Mouse (Mus musculus): ENCODE results near the gene Rilpl1.
"Not testable (repeated sequence)": the region's sequence is repeated elsewhere in the genome, so short reads cannot be mapped to it uniquely, and the experiment has no call there.

The Rilpl1 gene

DNA sequence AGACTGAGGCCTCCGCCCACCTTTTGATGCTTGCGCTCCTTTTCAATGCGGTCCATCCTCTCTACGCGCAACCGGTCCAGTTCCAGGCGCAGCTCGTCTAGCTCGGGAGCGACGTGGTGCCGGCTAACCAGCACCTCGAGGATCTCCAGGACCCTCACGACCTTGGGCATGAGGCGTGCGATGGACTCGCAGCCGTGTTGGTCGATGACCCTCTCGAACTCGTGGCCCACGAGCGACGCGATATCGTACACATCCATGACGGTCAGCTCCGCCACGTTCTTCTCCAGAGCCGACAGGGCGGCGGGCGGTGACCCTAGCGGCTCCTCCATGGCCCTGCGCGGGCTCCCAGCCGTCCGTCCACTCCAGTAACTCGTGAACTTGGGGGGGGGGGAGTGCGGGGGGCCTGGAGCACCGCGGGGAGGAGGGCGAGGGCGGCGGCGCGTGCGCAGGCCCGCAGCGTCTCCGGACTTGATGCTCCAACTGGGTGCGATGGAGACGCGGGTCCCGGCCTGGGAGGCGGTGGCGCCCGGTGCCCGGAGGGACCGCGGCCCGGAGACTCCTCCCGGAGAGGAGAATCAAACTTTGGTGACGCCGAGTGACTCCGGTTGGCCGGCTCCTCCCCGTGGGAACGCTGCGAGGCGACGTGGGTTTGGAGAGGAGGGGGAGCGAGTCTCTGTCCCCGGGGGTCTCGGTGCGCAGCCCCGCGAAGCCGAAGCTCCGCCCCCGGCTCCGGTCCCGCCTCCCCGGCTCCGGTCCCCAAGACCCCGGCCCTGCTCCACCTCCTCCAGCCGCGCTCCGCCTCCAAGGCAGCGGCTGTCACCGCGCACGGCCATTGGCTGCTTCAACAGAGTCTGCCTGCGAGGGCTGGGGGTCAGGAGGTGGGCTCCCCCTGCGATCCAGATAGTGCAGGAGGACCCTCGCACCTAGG, at the start of gene Rilpl1:
Rilpl1 (minus strand) TSS at position 737 of the 928 bp plus-strand sequence.
- DNase-seq, result peak; percentile 75

DNA sequence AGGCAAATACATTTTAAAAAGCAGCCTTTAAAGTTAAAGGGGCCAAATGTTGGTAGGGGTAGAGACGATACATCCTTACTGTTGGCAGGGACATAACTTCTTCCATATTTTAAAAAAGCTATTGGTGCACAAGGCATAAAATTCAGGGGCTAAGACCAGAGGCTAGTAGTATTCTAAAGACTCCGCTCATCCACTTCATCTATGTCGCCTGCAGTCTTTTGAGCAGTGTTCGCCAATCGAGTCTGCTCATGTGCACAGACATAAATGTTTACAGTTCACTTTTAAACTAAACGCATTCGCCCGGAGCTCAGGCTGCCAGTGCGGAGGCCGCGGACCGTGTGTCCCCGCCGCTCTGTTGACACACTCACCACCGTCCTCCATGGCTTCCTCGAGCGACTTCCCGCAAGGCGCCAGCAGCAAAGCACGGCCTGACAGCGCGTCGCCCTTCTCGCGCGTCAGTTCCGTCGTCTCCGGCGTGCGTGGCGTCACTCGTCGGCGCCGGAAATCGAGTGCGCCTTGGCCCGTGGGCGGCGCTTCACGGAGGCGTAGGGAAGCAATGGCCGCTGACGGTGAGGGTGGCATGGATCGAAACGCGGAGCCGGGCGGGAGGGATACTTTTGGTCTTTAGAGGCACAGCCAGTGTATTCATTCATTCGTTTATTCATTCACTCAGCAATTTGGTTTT, 47.6 kb upstream of the Rilpl1 start, which contains the start of the genes Eif2b1 and Gtf2h3:
Eif2b1 (minus strand) TSS at position 499 of the 685 bp plus-strand sequence.
Gtf2h3 (plus strand) TSS at position 508 of the 685 bp plus-strand sequence.
- DNase-seq, result peak; percentile 76 to 85

DNA sequence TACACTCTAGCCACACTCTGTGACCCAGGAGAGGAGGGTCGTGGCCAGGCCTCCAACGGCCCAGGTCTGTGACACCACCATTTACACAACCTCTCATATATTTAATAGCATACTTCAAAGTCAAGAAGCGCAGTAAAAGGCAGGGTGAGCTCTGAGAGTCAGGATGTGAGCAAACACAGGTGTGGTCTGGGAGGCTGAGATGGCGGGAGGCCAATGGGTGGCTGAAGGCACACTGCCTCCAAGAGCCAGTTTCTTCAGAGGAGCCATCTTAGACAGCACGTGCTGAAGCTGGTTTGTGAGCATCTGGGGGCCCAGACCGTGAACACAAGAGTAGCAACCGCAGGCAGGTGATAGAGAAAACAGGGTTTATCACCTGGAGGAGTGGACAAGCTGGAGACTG, 44.3 kb upstream of the Rilpl1 start:
- DNase-seq, result no peak

DNA sequence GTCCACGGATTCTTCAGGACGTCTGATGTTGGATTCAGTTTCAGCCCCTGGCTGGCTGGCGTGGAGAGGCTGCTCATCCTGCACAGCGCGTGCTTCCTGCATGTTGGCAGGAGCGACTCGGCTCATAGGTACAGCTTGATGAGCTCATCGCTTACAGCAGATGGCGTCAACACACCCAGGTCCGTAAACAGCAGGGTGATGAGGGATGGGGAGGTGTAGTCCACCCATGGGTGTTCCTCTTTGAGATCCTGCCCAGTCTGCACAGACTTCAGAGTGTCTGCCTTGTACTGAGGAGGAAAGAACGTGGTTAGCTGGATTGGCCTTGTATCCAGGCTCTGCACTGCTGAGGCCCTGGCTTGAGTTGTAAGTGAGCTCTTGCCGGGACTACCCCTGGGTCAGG, 39.9 kb upstream of the Rilpl1 start:
- no peak for DNase-seq

DNA sequence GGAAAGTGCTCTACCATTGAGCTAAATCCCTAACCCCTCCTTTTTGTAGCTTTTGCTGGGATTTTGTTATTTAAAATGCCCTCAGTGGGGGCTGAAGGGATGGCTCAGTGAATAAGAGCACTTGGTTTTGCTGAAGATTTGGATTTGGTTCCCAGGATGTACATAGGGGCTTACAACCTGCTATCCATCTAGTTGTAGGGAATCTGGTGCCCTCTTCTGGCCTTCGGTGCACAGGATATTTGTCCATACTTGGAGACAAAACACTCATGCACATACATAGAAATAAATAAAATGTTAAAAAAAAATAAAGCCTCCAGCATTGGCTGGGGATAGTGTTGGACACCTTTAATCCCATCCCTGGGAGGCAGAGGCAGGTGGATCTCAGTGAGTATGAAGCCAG, 24.0 kb upstream of the Rilpl1 start:
- no peak for DNase-seq

DNA sequence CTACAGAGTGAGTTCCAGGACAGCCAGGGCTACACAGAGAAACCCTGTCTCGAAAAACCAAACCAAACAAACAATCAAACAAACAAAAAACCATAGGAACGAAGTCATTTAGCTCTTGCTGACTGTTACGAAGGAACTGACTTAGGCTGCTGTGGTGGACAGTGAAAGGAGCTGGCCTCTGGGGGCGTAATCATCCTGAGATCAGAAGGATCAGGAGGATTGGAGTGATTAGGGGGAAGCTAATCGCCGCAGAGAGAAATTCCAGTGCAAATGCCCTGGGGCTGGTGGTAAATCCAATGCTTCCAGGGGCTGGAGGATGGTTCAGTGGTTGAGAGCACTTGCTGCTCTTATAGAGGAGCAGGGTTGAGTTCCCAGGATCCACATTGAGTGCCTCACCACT, 22.4 kb upstream of the Rilpl1 start:
- DNase-seq, result no peak

DNA sequence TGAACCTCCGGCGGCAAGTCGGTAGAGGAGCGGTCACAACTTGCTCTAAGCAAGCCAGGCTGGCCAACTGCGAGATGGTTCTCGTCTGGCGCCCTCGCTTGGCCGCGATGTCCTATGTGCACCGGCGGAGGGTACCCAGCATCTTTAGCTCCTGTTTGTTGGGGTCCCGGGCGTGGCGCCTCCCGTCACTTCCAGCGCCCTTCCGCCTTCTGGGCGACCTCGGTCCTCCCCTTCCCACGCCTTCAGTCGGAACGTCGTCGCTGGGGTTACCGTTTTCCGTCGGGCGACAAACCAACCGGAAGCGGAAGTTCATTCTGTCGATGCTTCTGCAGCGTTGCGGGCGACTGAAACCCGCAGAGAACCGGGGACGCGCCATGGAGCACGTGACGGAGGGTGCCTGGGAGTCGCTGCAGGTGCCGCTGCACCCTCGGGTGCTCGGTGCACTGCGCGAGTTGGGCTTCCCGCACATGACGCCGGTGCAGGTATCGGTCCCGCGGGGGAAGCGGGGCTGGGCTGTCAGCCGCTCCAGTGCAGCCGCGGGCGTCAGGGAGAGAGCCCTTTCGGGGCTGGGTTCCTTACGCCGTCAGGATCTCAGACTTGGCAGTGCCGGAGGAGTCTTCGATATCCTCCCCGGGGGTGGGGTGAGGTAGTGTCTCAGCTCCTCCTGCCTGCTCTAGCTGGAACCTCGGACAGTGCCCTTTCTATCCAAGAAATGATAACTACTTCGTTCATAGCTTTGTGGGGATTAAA, 21.5 kb upstream of the Rilpl1 start, which contains the start of gene Ddx55:
Ddx55 (plus strand) TSS at position 307 of the 750 bp plus-strand sequence.
- peak; percentile 86 to 91 for DNase-seq

DNA sequence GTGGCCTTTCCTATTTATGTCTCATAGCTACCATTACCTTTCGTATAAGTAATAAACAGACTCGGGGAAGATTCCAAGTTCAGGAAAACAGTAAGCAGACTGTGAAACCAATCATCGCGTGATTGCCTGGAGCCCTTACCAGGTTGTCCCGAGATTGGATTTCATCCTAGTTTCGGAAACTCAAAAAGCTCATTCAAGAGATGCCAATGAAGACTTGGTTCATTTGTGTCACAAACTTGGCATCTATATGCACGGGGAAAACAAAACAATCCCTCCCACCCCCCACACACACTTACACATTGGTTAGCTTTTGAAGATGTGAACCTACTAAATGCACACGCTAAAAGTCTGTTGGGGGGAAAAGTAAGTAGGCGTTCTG, 20.9 kb upstream of the Rilpl1 start:
- no peak for DNase-seq

DNA sequence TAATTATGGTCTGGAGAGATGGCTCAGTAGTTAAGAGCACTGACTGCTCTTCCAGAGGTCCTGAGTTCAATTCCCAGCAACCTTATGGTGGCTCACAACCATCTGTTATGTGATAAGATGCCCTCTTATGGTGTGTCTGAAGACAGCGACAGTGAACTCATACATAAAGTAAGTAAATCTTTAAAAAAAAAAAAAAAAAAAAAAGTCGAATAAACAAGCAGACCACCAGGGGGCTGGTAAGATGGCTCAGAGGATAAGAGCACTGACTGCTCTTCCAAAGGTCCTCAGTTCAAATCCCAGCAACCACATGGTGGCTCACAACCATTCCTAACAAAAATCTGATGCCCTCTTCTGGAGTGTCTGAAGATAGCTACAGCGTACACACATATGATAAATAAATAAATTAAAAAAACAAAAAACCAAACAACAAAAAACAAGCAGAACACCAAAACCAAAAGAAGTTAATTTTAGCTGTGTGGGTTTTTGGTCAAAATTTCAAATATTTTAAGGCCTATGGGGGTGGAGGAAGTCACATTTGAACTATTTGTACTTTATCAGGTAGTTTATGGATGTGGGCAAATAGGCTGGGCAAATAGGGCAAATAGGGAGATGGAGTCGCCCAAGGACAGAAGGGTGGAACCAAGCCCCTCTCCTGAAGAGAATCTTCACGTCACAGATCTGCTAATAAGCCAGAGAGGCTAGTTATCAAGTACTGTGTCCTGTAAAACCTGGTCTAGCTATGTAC, 20.3 kb upstream of the Rilpl1 start:
- not testable (repeated sequence) for DNase-seq

DNA sequence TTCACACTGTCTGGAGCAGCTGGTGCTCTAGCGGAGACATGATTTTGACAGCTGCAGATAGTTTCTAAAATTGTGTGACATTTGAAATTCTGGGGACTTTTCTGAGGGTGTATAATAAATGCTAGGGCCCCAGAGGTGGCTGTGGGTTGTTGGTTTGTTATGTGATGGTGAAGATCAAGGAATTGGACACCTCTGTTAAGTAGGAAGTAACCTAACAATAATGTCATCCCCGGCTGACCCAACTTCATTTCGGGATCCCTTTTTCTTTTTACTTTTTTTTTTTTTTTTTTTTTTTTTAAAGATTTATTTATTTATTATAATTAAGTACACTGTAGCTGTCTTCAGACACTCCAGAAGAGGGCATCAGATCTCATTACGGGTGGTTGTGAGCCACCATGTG, 19.5 kb upstream of the Rilpl1 start:
- DNase-seq, result not testable (repeated sequence)

DNA sequence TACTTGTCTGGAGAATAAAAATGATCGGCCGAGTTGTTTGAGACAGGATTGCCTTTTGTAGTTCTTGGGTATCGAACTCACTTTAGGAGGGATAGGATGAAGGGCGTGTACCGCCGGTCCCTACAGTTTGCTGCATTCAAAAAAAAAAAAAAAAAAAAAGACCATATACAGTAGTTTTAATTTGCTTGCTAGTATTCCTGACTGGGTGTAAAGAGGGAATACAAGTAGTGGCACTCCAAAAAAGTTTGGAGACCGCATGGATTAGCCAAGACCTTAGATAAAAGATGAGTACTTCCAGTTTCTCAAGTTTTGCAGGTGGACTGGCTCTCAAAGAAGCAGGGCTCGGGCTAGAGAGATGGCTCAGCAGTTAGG, 10.4 kb upstream of the Rilpl1 start:
- DNase-seq, result no peak

DNA sequence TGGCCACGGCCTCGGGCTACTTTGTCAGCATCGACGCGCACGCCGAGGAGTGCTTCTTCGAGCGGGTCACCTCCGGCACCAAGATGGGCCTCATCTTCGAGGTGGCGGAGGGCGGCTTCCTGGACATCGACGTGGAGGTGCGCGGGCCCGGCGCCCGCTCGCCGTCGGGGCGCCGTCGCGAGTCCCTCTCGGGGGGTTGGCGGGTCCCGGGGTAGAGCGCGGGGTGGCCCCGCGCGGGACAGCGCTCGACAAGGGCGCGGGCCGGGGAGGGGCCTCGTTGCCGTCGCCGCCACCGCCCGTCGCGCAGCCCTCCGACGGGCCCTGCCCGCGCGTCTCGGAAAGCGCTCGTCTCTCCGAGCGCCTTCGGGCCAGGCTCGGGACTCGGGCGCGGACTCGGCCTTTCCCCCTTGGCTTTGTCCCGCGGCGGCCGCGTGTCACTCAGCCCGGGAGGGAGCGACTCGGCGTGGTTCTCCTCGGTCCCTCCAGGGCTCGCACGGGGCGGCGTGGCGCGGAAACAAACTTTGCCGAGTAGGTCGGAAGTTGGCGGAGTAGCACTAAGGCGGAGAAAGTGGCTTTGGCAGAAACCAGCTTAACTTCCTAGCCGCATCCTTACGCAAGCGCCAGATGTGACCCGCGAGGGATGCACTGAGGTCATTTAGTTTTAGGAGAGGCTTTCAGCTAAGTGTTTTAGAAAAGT, 9.9 kb upstream of the Rilpl1 start:
- DNase-seq, result peak; percentile 58 to 59

DNA sequence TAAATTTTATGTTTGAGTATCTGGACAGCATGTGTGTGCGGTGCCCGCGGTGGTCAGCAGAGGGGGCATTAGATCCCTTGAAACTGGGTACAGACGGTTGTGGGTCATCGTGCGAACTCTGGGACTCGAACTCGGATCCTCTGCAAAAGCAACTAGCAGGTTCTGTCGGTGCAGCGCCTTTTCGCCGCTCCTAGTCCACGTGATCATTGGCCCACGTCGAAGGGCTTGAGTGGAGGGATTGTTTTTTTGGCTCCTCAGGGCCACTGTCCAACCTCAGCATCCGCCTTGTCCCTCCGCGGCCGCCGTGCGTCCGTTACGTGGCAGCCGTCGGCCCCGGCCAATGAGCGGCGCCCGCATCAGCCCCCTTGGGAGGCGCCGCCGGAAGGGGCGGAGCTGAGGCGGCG, 9.2 kb upstream of the Rilpl1 start, which contains the start of gene Tmed2:
Tmed2 (plus strand) TSS at position 313 of the 404 bp plus-strand sequence.
- peak; percentile 86 to 89 for DNase-seq

DNA sequence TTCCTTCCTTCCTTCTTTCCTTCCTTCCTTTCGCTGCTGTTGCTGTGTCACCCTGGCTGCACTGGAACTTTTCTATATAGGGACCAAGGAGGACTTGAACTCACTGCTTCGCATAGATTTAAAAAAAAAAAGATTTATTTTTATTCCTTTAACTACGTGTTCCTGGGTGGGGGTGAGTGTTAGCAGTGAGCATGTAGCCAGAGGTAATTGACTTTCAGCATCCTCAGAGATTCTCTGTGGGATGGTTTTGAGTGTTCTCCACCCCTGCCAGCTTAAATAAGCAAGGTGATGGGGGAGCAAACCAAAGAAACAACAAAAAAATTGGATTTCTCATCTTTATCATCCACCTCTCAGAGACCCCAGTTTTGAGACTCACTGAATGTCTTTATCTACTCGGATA, 8.7 kb upstream of the Rilpl1 start:
- DNase-seq, result no peak

DNA sequence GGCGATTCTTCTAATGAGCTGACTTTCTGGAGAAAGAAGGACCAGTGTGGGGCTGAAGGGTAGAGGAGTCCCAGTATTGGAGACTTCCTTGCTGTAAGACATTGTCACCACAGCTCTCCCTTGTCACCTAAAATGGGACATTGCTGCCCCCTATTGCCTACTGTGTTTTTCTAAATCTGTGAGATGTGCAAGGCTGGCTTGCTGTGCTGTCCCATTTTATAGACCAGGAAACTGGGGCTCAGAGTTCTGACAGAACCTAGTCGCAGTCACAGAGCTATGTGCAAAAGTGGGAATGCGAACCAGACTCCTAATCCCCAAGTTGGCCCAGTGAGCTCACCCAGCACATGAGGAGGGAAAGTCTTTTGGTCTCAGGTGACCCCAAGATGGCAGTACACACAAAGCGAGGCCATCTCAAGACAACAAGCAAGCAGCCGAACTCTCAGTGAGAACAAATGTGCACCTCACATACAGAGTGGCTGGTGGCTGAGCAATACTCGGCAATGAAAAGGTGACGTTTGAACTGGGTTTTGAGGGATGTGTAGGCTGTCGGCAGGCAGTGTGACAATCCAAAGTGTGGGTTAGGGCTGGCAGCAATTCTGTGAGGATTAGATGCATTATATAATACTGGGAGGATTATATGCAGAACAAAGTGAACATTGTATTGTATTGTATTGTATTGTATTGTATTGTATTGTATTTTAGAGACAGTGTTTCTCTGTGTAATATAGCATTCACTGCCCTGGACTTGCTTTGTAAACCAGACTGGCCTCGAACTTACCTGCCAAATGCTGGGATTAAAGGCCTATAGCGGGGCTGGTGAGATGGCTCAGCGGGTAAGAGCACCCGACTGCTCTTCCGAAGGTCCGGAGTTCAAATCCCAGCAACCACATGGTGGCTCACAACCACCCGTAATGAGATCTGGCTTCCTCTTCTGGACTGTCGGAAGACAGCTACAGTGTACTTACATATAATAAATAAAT, 7.9 kb upstream of the Rilpl1 start:
- peak in 1 of 2 experiments; percentile 58 for DNase-seq

DNA sequence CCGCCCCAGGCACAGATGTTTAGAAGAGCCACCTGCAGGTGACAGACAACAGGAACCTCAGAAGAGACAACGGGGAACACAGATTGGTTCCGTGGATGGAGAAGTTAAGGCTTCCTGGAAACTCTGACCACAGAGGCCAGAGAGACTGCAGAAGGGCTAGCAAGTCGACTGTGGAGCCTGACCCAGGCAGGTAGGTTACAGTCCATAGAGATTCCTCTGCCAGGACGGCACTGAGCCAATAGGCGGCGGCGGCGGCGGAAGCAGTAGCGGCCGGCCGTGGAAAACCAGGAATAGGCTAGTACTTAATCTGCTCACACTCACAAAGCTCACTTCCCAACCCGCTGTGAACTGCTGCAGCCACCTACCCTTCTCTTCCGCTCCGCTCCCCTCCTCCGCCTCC, 5.6 kb upstream of the Rilpl1 start:
- DNase-seq, result peak; percentile 21 to 38

DNA sequence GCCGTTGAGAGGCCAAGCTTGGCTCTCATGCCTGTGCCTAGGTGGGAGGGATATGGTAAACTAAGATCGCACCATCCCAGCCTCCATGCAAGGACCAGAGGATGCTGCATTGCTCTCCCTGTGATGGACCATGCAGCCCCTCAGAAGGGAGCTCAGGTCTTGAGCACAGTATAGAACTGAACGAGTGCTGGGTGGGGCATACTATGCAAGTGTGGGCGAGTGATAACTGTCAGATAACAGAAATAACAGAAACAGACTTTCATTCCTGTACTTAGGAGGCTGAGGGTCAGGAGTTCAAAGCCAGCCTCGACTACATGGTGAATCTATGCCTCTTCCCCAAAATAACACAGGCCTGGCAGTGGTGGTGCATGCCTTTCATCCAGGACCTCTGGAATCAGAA, 3.8 kb upstream of the Rilpl1 start:
- no peak for DNase-seq

DNA sequence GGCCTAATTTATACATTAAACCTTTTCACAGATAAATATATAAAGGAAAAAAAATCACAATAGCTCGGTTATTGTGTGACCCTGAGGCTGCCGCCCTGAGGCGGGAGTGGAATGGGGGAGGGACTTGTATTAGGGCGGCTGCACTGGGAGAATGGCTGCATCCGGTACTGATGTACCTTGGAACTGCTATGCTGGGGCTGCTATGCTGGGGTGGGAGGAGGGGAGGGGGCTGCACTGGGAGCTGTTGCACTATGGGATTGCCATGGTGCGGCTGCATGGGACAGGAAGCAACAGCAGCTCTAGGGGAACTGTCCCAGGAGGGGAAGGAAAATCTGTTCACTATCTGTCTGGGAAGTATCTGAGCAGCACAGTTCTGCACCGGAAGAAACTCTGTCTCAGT, 1.3 kb upstream of the Rilpl1 start:
- DNase-seq, result no peak

DNA sequence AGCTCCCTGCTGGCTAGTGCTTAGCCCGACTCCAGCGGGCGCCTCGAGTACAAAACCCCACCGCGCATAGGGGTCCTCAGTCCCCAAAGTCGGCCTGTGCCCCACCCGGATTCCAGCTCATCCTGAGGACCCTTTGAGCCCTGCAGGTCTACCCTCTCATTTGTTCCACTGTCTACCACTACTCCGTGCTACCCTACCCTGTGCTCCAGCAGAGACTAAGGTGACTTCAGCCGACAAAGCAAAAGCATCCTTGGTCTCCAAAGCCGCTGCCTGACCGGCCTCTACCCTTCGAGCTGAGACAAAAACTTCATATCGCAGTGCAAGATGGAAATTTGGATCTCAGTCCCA, 366 bp upstream of the Rilpl1 start:
- DNase-seq, result no peak

DNA sequence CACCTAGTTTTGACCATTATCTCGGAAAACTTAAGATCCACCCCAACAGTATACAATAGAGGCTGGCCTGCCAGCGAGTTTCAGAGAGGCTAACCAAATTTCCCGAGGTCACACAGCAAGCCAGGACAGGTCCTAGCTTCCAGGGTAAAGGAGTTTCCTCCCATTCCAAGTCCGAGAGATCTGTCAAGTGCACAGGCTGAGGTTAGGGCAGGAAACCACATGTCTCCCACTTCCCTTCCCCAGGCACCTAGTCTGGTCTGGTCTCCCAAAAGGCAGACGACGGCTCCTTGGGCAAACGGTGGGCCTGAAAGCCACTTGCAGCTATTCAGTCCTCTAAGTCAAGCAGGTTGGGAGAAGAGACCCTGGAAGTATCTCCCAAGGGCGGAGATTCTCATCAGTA, 1.5 kb downstream of the Rilpl1 start:
- no peak for DNase-seq
